Mouse (Mus musculus) small intestine, adult 2 months (tissue): Measurements from ENCODE around the gene Rai1.

Experiments used
- CTCF ChIP-seq: fragments of 200-500 bp; IDR thresholded peaks from 2 replicates; pipeline ENCODE4 v1.5.1; 2012; ENCODE audit warnings: low read depth, mild to moderate bottlenecking, control low read depth, inconsistent platforms, low read length, moderate library complexity, mixed read lengths; ENCODE audit not compliant: insufficient replicate concordance, insufficient read length; ENCODE audit errors: extremely low read depth
- POLR2A ChIP-seq: fragments of 200-500 bp; IDR thresholded peaks from 2 replicates; pipeline ENCODE4 v1.6.1; 2012; ENCODE audit warnings: low read depth, mild to moderate bottlenecking, control low read depth, inconsistent platforms, low read length, moderate library complexity

DNA sequence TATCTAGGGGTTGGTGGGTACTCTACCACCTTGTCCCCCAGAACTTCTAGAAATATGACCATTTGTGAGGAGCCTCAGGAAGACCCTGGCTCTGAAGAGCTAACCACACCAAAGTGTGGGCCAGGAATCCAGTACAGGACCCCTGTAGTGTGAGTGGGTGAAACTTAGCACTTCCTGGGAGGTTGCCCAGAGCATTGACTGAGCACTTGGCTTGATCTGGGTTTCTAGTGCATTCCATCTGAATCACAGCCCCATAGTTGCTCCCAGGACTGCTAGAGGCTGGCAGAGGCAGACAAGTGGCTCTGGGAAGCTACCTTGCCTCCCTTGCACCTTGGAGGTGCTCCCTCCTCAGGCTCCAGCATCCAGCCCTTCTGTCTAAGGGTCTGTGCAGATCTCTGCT is 36.2 kb upstream of the Rai1 start:
- TF ChIP-seq POLR2A (no peak), CTCF (no peak)
